Mouse (Mus musculus): ENCODE data around the gene Man1a2. TPM values are rescaled to one million over a fixed set of nuclear protein-coding genes. Genes with fewer than 3 reads are reported as not detected.

Gene Man1a2
- polyA plus RNA-seq, 1 experiment from 2014 or later = 62.8 TPM

GRCm38 (mm10) chr3:100561561-100562175 lies 123.6 kb downstream of the Man1a2 start:
- no peak for DNase-seq (ENCODE audit: low spot score)
- H3K9me3 ChIP-seq (ENCODE audit: control insufficient read depth, low read length) = no peaks in the 10 kb centered on the region
- no peaks in the 10 kb centered on the region for H3K36me3 ChIP-seq (ENCODE audit: control insufficient read depth, insufficient read depth, low read length)
- H3K4me2 ChIP-seq = no peak overlapping the region
- 84% methylated on average over 2 of the region's 2 CpGs for WGBS
- ATAC-seq (replicated peaks; ENCODE audit: low FRiP score) = no peak
- H3K4me3 ChIP-seq (ENCODE audit: low read depth, low read length) = no peak overlapping the region
- no peaks in the 10 kb centered on the region for H3K27me3 ChIP-seq (replicated peaks; ENCODE audit: control insufficient read depth, insufficient read depth, low read length)
- no peak overlapping the region for H3K9ac ChIP-seq (ENCODE audit: low read depth, low read length)
- no peak overlapping the region for H3K27ac ChIP-seq (ENCODE audit: low read depth, low read length)
- no peaks in the 10 kb centered on the region for H3K4me1 ChIP-seq (replicated peaks; ENCODE audit: control insufficient read depth, insufficient read depth, low read length)

GRCm38 (mm10) chr3:100559431-100559830 lies 125.9 kb downstream of the Man1a2 start:
- no peaks in the 10 kb centered on the region for H3K4me1 ChIP-seq (replicated peaks; ENCODE audit: control insufficient read depth, insufficient read depth, low read length)
- no peak overlapping the region for H3K4me2 ChIP-seq
- no peak for DNase-seq (ENCODE audit: low spot score)
- WGBS = 93% methylated on average over 7 of the region's 7 CpGs
- H3K9me3 ChIP-seq (ENCODE audit: control insufficient read depth, low read length) = no peaks in the 10 kb centered on the region
- no peaks in the 10 kb centered on the region for H3K36me3 ChIP-seq (ENCODE audit: control insufficient read depth, insufficient read depth, low read length)
- H3K4me3 ChIP-seq (ENCODE audit: low read depth, low read length) = no peak overlapping the region
- no peak for ATAC-seq (replicated peaks; ENCODE audit: low FRiP score)
- no peaks in the 10 kb centered on the region for H3K27me3 ChIP-seq (replicated peaks; ENCODE audit: control insufficient read depth, insufficient read depth, low read length)
- H3K27ac ChIP-seq (ENCODE audit: low read depth, low read length) = no peak overlapping the region
- no peak overlapping the region for H3K9ac ChIP-seq (ENCODE audit: low read depth, low read length)

GRCm38 (mm10) chr3:100558211-100558708 lies 127.0 kb downstream of the Man1a2 start:
- Histone ChIP-seq H3K27me3 (replicated peaks; ENCODE audit: control insufficient read depth, insufficient read depth, low read length) (no peaks in the 10 kb centered on the region), H3K4me1 (replicated peaks; ENCODE audit: control insufficient read depth, insufficient read depth, low read length) (no peaks in the 10 kb centered on the region), H3K9ac (ENCODE audit: low read depth, low read length) (no peak overlapping the region), H3K4me2 (no peak overlapping the region), H3K27ac (ENCODE audit: low read depth, low read length) (no peak overlapping the region), H3K4me3 (ENCODE audit: low read depth, low read length) (no peak overlapping the region), H3K36me3 (ENCODE audit: control insufficient read depth, insufficient read depth, low read length) (no peaks in the 10 kb centered on the region), H3K9me3 (ENCODE audit: control insufficient read depth, low read length) (no peaks in the 10 kb centered on the region)
- ATAC-seq (replicated peaks; ENCODE audit: low FRiP score) (no peak), DNase-seq (ENCODE audit: low spot score) (no peak)
- whole genome bisulfite sequencing = 61% methylated on average over 4 of the region's 4 CpGs

DNA sequence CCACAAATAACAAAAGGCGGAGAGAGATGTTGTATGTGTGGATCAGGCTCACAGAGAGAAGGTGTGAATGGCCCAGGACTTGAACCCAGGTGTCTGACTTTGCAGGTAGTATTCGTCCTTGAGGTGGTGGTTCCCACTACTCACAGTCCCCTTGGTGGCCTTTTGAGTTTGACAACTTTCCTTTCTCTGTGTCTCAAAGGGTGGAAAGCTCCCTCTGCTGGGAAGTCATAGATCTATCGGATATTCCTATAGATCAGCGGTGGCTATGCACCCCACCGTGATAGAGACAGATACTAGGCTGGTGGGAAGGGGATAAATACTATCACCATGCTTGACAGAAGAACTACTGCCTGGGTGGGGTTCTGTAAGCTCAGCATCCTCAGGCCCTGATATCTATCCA lies 130.5 kb downstream of the Man1a2 start:
- Histone ChIP-seq H3K4me2 (no peak overlapping the region), H3K4me1 (replicated peaks; ENCODE audit: control insufficient read depth, insufficient read depth, low read length) (no peaks in the 10 kb centered on the region), H3K36me3 (ENCODE audit: control insufficient read depth, insufficient read depth, low read length) (no peaks in the 10 kb centered on the region), H3K9me3 (ENCODE audit: control insufficient read depth, low read length) (no peaks in the 10 kb centered on the region), H3K27ac (ENCODE audit: low read depth, low read length) (no peak overlapping the region), H3K9ac (ENCODE audit: low read depth, low read length) (no peak overlapping the region), H3K4me3 (ENCODE audit: low read depth, low read length) (no peak overlapping the region), H3K27me3 (replicated peaks; ENCODE audit: control insufficient read depth, insufficient read depth, low read length) (no peaks in the 10 kb centered on the region)
- WGBS = 44% methylated on average over 5 of the region's 5 CpGs
- DNase-seq (ENCODE audit: low spot score) (no peak), ATAC-seq (replicated peaks; ENCODE audit: low FRiP score) (no peak; the same call in 1 of the 2 replicates)

GRCm38 (mm10) chr3:100552171-100552570 lies 133.1 kb downstream of the Man1a2 start:
- H3K36me3 ChIP-seq (ENCODE audit: control insufficient read depth, insufficient read depth, low read length) = no peaks in the 10 kb centered on the region
- WGBS = 72% methylated on average over 3 of the region's 3 CpGs
- DNase-seq (ENCODE audit: low spot score) = no peak
- no peak overlapping the region for H3K9ac ChIP-seq (ENCODE audit: low read depth, low read length)
- H3K4me2 ChIP-seq = no peak overlapping the region
- H3K9me3 ChIP-seq (ENCODE audit: control insufficient read depth, low read length) = no peaks in the 10 kb centered on the region
- ATAC-seq (replicated peaks; ENCODE audit: low FRiP score) = no peak
- no peak overlapping the region for H3K4me3 ChIP-seq (ENCODE audit: low read depth, low read length)
- no peaks in the 10 kb centered on the region for H3K27me3 ChIP-seq (replicated peaks; ENCODE audit: control insufficient read depth, insufficient read depth, low read length)
- H3K4me1 ChIP-seq (replicated peaks; ENCODE audit: control insufficient read depth, insufficient read depth, low read length) = peaks cover 11% of the 10 kb centered on the region
- no peak overlapping the region for H3K27ac ChIP-seq (ENCODE audit: low read depth, low read length)

DNA sequence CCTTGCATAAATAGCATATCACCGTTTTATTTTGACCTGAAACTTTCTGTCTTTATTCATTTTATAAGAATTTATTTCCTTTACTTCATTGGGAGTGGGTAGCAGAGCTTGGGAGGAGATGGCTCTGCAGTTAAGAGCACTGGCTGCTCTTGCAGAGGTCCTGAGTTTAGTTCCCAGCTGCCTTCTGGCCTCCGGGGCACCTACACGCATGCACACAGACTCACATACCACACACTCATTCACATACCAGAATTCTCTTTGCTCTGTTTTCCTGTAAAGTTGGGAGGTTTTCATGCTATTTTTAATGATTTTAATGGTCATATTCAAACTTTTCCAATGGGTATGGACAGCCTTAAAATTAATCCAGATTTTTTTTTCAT lies 137.4 kb downstream of the Man1a2 start:
- peak overlapping the region; percentile 52 for H3K4me2 ChIP-seq

DNA sequence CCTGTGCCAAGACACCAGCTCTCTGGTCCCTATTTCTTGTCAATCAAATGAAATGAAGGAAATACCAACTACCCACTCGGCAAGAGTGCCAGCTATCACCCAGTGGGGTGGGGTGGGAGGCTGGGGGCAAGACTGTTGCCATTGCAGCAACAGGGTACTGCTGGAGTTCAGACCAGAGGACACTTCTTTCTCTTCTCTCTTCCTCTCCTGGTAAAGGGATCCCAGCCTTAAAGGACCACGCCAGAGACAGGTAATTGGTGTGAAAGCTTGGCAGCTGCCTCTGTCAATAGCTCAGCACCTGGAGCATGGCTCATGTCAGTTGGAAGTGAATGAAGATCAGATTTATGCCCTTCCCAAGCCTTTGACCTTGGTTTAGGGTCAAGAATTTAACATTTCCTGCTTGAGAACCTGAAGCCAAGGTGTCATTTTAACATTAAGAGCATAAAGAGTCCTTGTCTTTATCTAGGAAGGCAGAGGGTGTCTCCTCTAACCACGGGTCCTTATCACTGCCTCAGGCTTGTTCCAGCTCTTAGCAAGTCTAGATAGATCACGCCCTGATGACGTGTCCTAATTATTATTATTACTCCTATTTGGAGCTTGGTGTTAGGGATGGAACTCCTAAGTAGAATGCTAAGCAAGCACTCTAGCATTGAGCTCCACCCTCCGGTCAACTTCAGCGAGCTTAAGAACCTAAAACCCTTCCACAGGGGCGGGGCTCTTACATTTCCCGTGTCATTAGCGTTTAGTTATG lies 138.0 kb downstream of the Man1a2 start:
- WGBS = 50% methylated on average over 10 of the region's 10 CpGs
- Histone ChIP-seq H3K36me3 (ENCODE audit: control insufficient read depth, insufficient read depth, low read length) (no peaks in the 10 kb centered on the region), H3K27me3 (replicated peaks; ENCODE audit: control insufficient read depth, insufficient read depth, low read length) (no peaks in the 10 kb centered on the region), H3K4me3 (ENCODE audit: low read depth, low read length) (no peak overlapping the region), H3K27ac (ENCODE audit: low read depth, low read length) (peak overlapping the region; percentile 75), H3K9me3 (ENCODE audit: control insufficient read depth, low read length) (no peaks in the 10 kb centered on the region), H3K4me2 (peak overlapping the region; percentile 52), H3K9ac (ENCODE audit: low read depth, low read length) (0 out of 2 replicates have a peak overlapping the region, but pooled peaks have one; percentile 17), H3K4me1 (replicated peaks; ENCODE audit: control insufficient read depth, insufficient read depth, low read length) (peaks cover 16% of the 10 kb centered on the region)
- no peak for DNase-seq (ENCODE audit: low spot score)
- peak; percentile 99 for ATAC-seq (replicated peaks; ENCODE audit: low FRiP score)

More for the DNA sequence above, 137.4 kb downstream of the Man1a2 start:
- H3K27ac ChIP-seq (ENCODE audit: low read depth, low read length) = peak overlapping the region; percentile 35
- DNase-seq (ENCODE audit: low spot score) (no peak), ATAC-seq (replicated peaks; ENCODE audit: low FRiP score) (peak; percentile 48)
- no peak overlapping the region for H3K9ac ChIP-seq (ENCODE audit: low read depth, low read length)
- H3K9me3 ChIP-seq (ENCODE audit: control insufficient read depth, low read length) = no peaks in the 10 kb centered on the region
- no peaks in the 10 kb centered on the region for H3K27me3 ChIP-seq (replicated peaks; ENCODE audit: control insufficient read depth, insufficient read depth, low read length)
- no peaks in the 10 kb centered on the region for H3K36me3 ChIP-seq (ENCODE audit: control insufficient read depth, insufficient read depth, low read length)
- H3K4me3 ChIP-seq (ENCODE audit: low read depth, low read length) = no peak overlapping the region
- peaks cover 16% of the 10 kb centered on the region for H3K4me1 ChIP-seq (replicated peaks; ENCODE audit: control insufficient read depth, insufficient read depth, low read length)
- 64% methylated on average over 3 of the region's 3 CpGs for WGBS

GRCm38 (mm10) chr3:100536686-100537085 lies 148.6 kb downstream of the Man1a2 start:
- Histone ChIP-seq H3K4me3 (ENCODE audit: low read depth, low read length) (no peak overlapping the region), H3K27me3 (replicated peaks; ENCODE audit: control insufficient read depth, insufficient read depth, low read length) (no peaks in the 10 kb centered on the region), H3K9ac (ENCODE audit: low read depth, low read length) (no peak overlapping the region), H3K4me2 (no peak overlapping the region), H3K4me1 (replicated peaks; ENCODE audit: control insufficient read depth, insufficient read depth, low read length) (no peaks in the 10 kb centered on the region; the same call in 1 of the 2 replicates), H3K36me3 (ENCODE audit: control insufficient read depth, insufficient read depth, low read length) (no peaks in the 10 kb centered on the region), H3K9me3 (ENCODE audit: control insufficient read depth, low read length) (no peaks in the 10 kb centered on the region), H3K27ac (ENCODE audit: low read depth, low read length) (no peak overlapping the region)
- WGBS = 93% methylated on average over 2 of the region's 2 CpGs
- ATAC-seq (replicated peaks; ENCODE audit: low FRiP score) = no peak
- DNase-seq (ENCODE audit: low spot score) = no peak
